Comparison of ENCODE assay signal across 21 mouse cellular contexts in genomic region chr15:59146111-59146510, GRCm38 (mm10).
DNase-seq lines count a peak whose midpoint lies in the region; ATAC-seq and TF ChIP-seq lines count a peak whose summit lies in the region.
"Had no signal": no experiment of that assay in that cellular context is flagged by ENCODE, and none has a peak within 500 bp of the region (broad histone marks: within the 10 kb centered on the region; RNA-seq: fewer than 3 reads in every experiment).

No protein-coding gene starts in this region.

- no peak overlapping the region for H3K9ac ChIP-seq in liver, embryonic 11.5 days (ENCODE audit: low read depth, low read length)
- H3K9ac ChIP-seq in CH12.LX (ENCODE audit: insufficient read depth, low read depth) (no peak overlapping the region), ES-E14 (ENCODE audit: insufficient read depth, low read depth, low read length, poor library complexity, severe bottlenecking) (peak overlapping the region; percentile 43; the same call in 1 of the 2 replicates)
- H3K9ac ChIP-seq: embryonic facial prominence, embryonic 12.5 days; forebrain, embryonic 15.5 days; hindbrain, embryonic 14.5 days had no signal

- no peak overlapping the region for H3K27ac ChIP-seq in liver, embryonic 11.5 days (ENCODE audit: low read depth, low read length)
- H3K27ac ChIP-seq in CH12.LX (ENCODE audit: insufficient read depth, low read depth), result no peak overlapping the region
- no peak overlapping the region for H3K27ac ChIP-seq in ES-E14 (ENCODE audit: insufficient read depth, low read depth, low read length, poor library complexity, severe bottlenecking)
- H3K27ac ChIP-seq in limb, embryonic 10.5 days, result peak overlapping the region; percentile 59
- H3K27ac ChIP-seq: embryonic facial prominence, embryonic 12.5 days; forebrain, embryonic 15.5 days; hindbrain, embryonic 14.5 days; layer of hippocampus, adult 2 months had no signal

- in situ Hi-C loops in CH12.LX (cut with MboI; ENCODE audit: low pct_ligation_motif_present, low pct_unique_long_range_greater_than_20kb, low sequenced_read_pairs) (no loop called here), ES-E14 (cut with MboI; ENCODE audit: low sequenced_read_pairs in 2 of 2, unreplicated experiment in 2 of 2) (no loop called here)

- no peaks in the 10 kb centered on the region for H3K36me3 ChIP-seq in liver, embryonic 11.5 days (ENCODE audit: control insufficient read depth, insufficient read depth, low read length)
- H3K36me3 ChIP-seq in CH12.LX (replicated peaks in 1 of 2; ENCODE audit: control insufficient read depth in 1 of 2, insufficient read depth in 1 of 2, low read length in 1 of 2) (no peaks in the 10 kb centered on the region), ES-E14 (ENCODE audit: control insufficient read depth, insufficient read depth, low read length, poor library complexity, severe bottlenecking) (no peaks in the 10 kb centered on the region)
- no peaks in the 10 kb centered on the region for H3K36me3 ChIP-seq in limb, embryonic 10.5 days
- H3K36me3 ChIP-seq: embryonic facial prominence, embryonic 12.5 days; forebrain, embryonic 15.5 days had no signal

- dilution Hi-C loops in CH12.LX (cut with MboI; ENCODE audit: extremely low pct_ligation_motif_present, extremely low pct_unique_long_range_greater_than_20kb, low sequenced_read_pairs), result no loop called here

- H3K27me3 ChIP-seq in liver, embryonic 11.5 days (replicated peaks; ENCODE audit: control insufficient read depth, insufficient read depth, low read length), result no peaks in the 10 kb centered on the region
- H3K27me3 ChIP-seq in CH12.LX (replicated peaks), result no peaks in the 10 kb centered on the region
- H3K27me3 ChIP-seq in limb, embryonic 10.5 days (ENCODE audit: low read depth, poor library complexity, severe bottlenecking), result no peaks in the 10 kb centered on the region
- H3K27me3 ChIP-seq: embryonic facial prominence, embryonic 12.5 days; forebrain, embryonic 15.5 days; megakaryocyte, embryonic 14.5 days had no signal

- no peaks in the 10 kb centered on the region for H3K9me3 ChIP-seq in liver, embryonic 11.5 days (ENCODE audit: control insufficient read depth, low read length)
- H3K9me3 ChIP-seq in CH12.LX (replicated peaks; ENCODE audit: low read length), result no peaks in the 10 kb centered on the region
- no peaks in the 10 kb centered on the region for H3K9me3 ChIP-seq in ES-E14 (ENCODE audit: control insufficient read depth, insufficient read depth, low read depth, low read length)
- H3K9me3 ChIP-seq in limb, embryonic 10.5 days (replicated peaks), result no peaks in the 10 kb centered on the region
- H3K9me3 ChIP-seq: embryonic facial prominence, embryonic 12.5 days; forebrain, embryonic 15.5 days had no signal

- DNase-seq in liver, embryonic 11.5 days (ENCODE audit: low spot score), result no peak
- no peak for DNase-seq in liver
- DNase-seq in CH12.LX (ENCODE audit: extremely low read depth), result no peak
- no peak for DNase-seq in ES-E14 (ENCODE audit: low read depth, low spot score)
- no peak for DNase-seq in limb, embryonic 10.5 days (ENCODE audit: low spot score)
- DNase-seq in right cerebral cortex, postnatal 25 days, result no peak
- DNase-seq: B cell, adult 2 months; cerebellum, adult 9-10 months; gastrocnemius, postnatal 36 days; heart, postnatal 14 days; kidney, adult 8-10 months; kidney, postnatal 14 days had no signal

- TF ChIP-seq POLR2A in CH12.LX (IDR thresholded peaks at IDR 0.05; ENCODE audit: low read depth, low read length), result no peak

- ATAC-seq in liver, embryonic 11.5 days (replicated peaks; ENCODE audit: low FRiP score), result no peak
- no peak for ATAC-seq in cerebellum, adult (ENCODE audit: insufficient number of reproducible peaks, low FRiP score, low TSS enrichment)
- ATAC-seq: forebrain, embryonic 15.5 days; midbrain, embryonic 16.5 days had no signal

- no peak for TF ChIP-seq CTCF in CH12.LX (conservative IDR thresholded peaks at IDR 0.05 in 1 of 2, IDR thresholded peaks at IDR 0.05 in 1 of 2; ENCODE audit: low read depth in 2 of 2, low read length in 2 of 2)

- peak overlapping the region; percentile 11; the same call in 1 of the 2 replicates for H3K4me2 ChIP-seq in liver, embryonic 11.5 days
- 0 out of 2 replicates have a peak overlapping the region, but pooled peaks have one; percentile 24 for H3K4me2 ChIP-seq in CH12.LX (ENCODE audit: insufficient read depth, low read depth, poor library complexity, severe bottlenecking)
- H3K4me2 ChIP-seq: embryonic facial prominence, embryonic 12.5 days; forebrain, embryonic 15.5 days; heart, embryonic 11.5 days; hindbrain, embryonic 14.5 days had no signal

- no peak for TF ChIP-seq RAD21 in CH12.LX (IDR thresholded peaks at IDR 0.05; ENCODE audit: low read depth, low read length)

- TF ChIP-seq EP300 in CH12.LX (IDR thresholded peaks at IDR 0.05; ENCODE audit: low read length), result no peak

- H3K79me2 ChIP-seq in CH12.LX (replicated peaks; ENCODE audit: control insufficient read depth, extremely low read depth, insufficient read depth, poor library complexity, severe bottlenecking), result no peaks in the 10 kb centered on the region

- 80% methylated on average over 19 of the region's 19 CpGs for WGBS in liver, embryonic 11.5 days
- WGBS in limb, embryonic 10.5 days, result 89% methylated on average over 19 of the region's 19 CpGs

- no peak overlapping the region for H3K4me3 ChIP-seq in liver, embryonic 11.5 days (ENCODE audit: low read depth, low read length)
- H3K4me3 ChIP-seq in CH12.LX (replicated peaks in 1 of 3; ENCODE audit: low read depth in 2 of 3, low read length in 2 of 3, poor library complexity in 1 of 3) (no peak overlapping the region), ES-E14 (ENCODE audit: insufficient read depth in 1 of 2, low read depth in 1 of 2, low read length in 2 of 2, poor library complexity in 1 of 2, severe bottlenecking in 1 of 2) (0 out of 4 replicates have a peak overlapping the region, but pooled peaks of 1 of the 2 experiments have one; percentile 12)
- no peak overlapping the region for H3K4me3 ChIP-seq in limb, embryonic 10.5 days
- H3K4me3 ChIP-seq: embryonic facial prominence, embryonic 12.5 days; erythroblast, embryonic 14.5 days; forebrain, embryonic 15.5 days; layer of hippocampus, adult 2 months had no signal

- H3K4me1 ChIP-seq in liver, embryonic 11.5 days (replicated peaks; ENCODE audit: control insufficient read depth, insufficient read depth, low read length), result no peaks in the 10 kb centered on the region; the same call in 1 of the 2 replicates
- H3K4me1 ChIP-seq in CH12.LX (ENCODE audit: control insufficient read depth in 1 of 2, insufficient read depth in 2 of 2) (peaks cover 6 to 13% of the 10 kb centered on the region in 2 experiments), ES-E14 (ENCODE audit: control insufficient read depth in 2 of 2, insufficient read depth in 2 of 2, low read length in 2 of 2, poor library complexity in 1 of 2) (peaks cover 2 to 16% of the 10 kb centered on the region in 2 experiments; a peak in 3 of 4 replicates)
- peaks cover 12% of the 10 kb centered on the region for H3K4me1 ChIP-seq in limb, embryonic 10.5 days
- H3K4me1 ChIP-seq: forebrain, embryonic 15.5 days had no signal

TF ChIP-seq in CH12.LX, 34 proteins besides CTCF, POLR2A, EP300 and RAD21:
- TF ChIP-seq MAX (IDR thresholded peaks at IDR 0.05; ENCODE audit: low read length) (no peak), UBTF (IDR thresholded peaks at IDR 0.05; ENCODE audit: low read depth, low read length) (no peak), NELFE (IDR thresholded peaks at IDR 0.05; ENCODE audit: low read depth, low read length) (no peak), ZKSCAN1 (IDR thresholded peaks at IDR 0.05; ENCODE audit: borderline replicate concordance, low read depth, low read length) (no peak)
TF ChIP-seq in CH12.LX: peak in this region for 0.

TF ChIP-seq in ES-E14, 5 proteins besides CTCF, POLR2A, EP300 and RAD21:
- TF ChIP-seq HCFC1 (IDR thresholded peaks at IDR 0.05; ENCODE audit: borderline replicate concordance, insufficient read depth, low read length) (no peak), ZC3H11A (IDR thresholded peaks at IDR 0.05; ENCODE audit: borderline replicate concordance, low read depth, low read length) (no peak), MAFK (IDR thresholded peaks at IDR 0.05; ENCODE audit: insufficient read depth, low read depth, low read length) (no peak), ZNF384 (IDR thresholded peaks at IDR 0.05; ENCODE audit: low read depth, low read length) (no peak)
